Mouse (Mus musculus): ENCODE results near the gene Clca2. TPM values are rescaled to one million over a fixed set of nuclear protein-coding genes. Genes with fewer than 3 reads are reported as not detected.
"Not testable (repeated sequence)": the region's sequence is repeated elsewhere in the genome, so short reads cannot be mapped to it uniquely, and the experiment has no call there.

Gene Clca2
- polyA plus RNA-seq, 1 experiment from 2014 or later = 0.45 TPM

DNA sequence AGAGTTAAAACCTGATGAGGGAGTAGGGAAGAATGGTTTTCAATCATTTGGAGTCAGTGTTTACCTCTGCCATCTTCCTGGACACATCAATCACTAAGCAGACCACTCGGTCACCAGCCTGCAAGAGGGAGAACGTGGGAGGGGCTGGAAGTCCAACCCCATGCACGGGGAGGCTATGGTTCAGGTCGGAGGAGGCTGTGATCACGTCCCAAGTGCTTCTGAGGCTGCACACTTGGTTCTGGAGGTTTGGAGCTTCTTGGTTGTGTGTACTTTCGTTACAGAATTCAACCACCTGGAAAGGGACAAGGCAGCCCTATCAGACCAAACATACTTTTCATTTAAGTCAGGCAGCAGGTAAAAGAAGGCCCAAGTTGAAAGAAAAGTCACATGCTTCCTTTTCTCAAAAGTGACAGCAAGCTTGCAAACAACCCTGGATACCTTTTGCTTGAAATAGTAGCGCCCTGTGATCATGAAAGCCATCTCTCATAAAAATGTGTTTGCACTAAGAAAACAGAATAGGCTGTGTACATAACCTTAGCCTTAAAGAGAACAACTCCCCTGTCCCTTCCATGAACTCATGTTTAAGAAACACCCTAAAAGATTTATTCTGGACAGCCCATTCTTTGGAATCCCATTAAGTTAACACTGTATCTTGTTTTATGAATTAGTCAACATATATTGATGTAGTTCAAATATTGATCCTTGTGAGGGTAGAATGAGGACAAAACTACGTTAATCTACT is 11.2 kb downstream of the Clca2 start:
- no peaks in the 10 kb centered on the region for H3K9me3 ChIP-seq (ENCODE audit: low read depth, low read length)
- WGBS = 31% methylated on average over 8 of the region's 8 CpGs
- no peak overlapping the region for H3K4me2 ChIP-seq
- no peak overlapping the region for H3K9ac ChIP-seq
- no peak overlapping the region for H3K4me3 ChIP-seq (ENCODE audit: low read depth, low read length)
- ATAC-seq (ENCODE audit: insufficient read depth) = peak; percentile 44; the same call in 1 of the 2 replicates
- H3K27ac ChIP-seq (ENCODE audit: low read depth) = no peak overlapping the region
- no peak for TF ChIP-seq CTCF (IDR thresholded peaks at IDR 0.05; ENCODE audit: low read depth)
- H3K4me1 ChIP-seq (ENCODE audit: insufficient read depth) = no peaks in the 10 kb centered on the region
- H3K27me3 ChIP-seq (ENCODE audit: insufficient read depth, low read length) = no peaks in the 10 kb centered on the region
- DNase-seq = peak; percentile 6
- no peaks in the 10 kb centered on the region for H3K36me3 ChIP-seq (ENCODE audit: insufficient read depth)

DNA sequence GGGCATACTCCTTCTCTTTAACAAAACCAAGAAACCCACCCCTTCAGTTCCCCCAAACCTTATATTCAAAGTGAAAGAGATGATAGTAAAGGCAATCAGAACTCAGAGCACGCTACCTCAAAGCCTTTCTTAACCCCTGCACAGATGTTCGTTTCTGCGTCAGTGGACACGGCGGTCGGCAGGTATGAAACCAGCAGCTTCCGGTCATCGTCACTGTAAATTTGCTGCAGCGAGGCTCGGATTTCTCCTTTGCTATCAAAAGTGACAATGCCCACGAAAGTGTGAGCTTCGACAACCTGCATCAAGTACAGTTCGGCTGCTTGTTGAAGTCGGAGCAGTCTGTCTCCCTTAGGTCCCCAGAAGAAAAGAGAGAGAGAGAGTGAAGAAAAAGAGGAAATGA is 13.1 kb downstream of the Clca2 start:
- no peak for DNase-seq

GRCm38 (mm10) chr3:145083081-145083480 is 16.2 kb downstream of the Clca2 start:
- H3K36me3 ChIP-seq (ENCODE audit: insufficient read depth) = no peaks in the 10 kb centered on the region
- H3K27me3 ChIP-seq (ENCODE audit: insufficient read depth, low read length) = no peaks in the 10 kb centered on the region
- 52% methylated on average over 1 of the region's 1 CpGs for WGBS
- no peaks in the 10 kb centered on the region for H3K4me1 ChIP-seq (ENCODE audit: insufficient read depth)
- H3K9ac ChIP-seq = no peak overlapping the region
- no peak for TF ChIP-seq CTCF (IDR thresholded peaks at IDR 0.05; ENCODE audit: low read depth)
- H3K4me3 ChIP-seq (ENCODE audit: low read depth, low read length) = no peak overlapping the region
- H3K27ac ChIP-seq (ENCODE audit: low read depth) = no peak overlapping the region
- no peak for ATAC-seq (ENCODE audit: insufficient read depth)
- no peak overlapping the region for H3K4me2 ChIP-seq
- H3K9me3 ChIP-seq (ENCODE audit: low read depth, low read length) = no peaks in the 10 kb centered on the region
- DNase-seq = no peak

More for the DNA sequence above, 13.1 kb downstream of the Clca2 start:
- 88% methylated on average over 14 of the region's 14 CpGs for WGBS
- H3K4me2 ChIP-seq = no peak overlapping the region
- H3K27ac ChIP-seq (ENCODE audit: low read depth) = no peak overlapping the region
- no peaks in the 10 kb centered on the region for H3K27me3 ChIP-seq (ENCODE audit: insufficient read depth, low read length)
- no peak for ATAC-seq (ENCODE audit: insufficient read depth)
- H3K9ac ChIP-seq = no peak overlapping the region
- H3K4me3 ChIP-seq (ENCODE audit: low read depth, low read length) = no peak overlapping the region
- H3K4me1 ChIP-seq (ENCODE audit: insufficient read depth) = no peaks in the 10 kb centered on the region
- no peak for TF ChIP-seq CTCF (IDR thresholded peaks at IDR 0.05; ENCODE audit: low read depth)
- no peaks in the 10 kb centered on the region for H3K9me3 ChIP-seq (ENCODE audit: low read depth, low read length)
- no peaks in the 10 kb centered on the region for H3K36me3 ChIP-seq (ENCODE audit: insufficient read depth)

DNA sequence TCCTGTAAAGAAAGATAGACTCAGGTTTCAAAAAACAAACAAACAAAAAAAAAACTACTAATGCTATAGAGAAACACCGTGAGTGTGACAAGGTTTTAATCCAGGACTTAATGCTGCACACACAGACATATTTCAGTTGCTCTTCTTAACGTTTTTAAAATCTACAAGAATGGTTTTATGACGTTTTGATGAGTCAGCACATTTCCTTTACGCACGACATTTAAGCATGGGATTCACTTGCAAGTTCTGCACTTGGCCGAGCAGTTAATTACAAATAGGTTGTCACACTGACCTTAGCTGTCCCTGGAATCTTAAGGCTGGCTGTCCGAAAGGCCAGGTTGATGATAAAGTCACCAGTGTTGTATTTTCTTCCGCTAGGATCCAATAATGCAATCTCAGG is 18.3 kb downstream of the Clca2 start:
- TF ChIP-seq CTCF (IDR thresholded peaks at IDR 0.05; ENCODE audit: low read depth) = no peak
- no peak for ATAC-seq (ENCODE audit: insufficient read depth)
- Histone ChIP-seq H3K4me2 (no peak overlapping the region), H3K9me3 (ENCODE audit: low read depth, low read length) (no peaks in the 10 kb centered on the region), H3K4me3 (ENCODE audit: low read depth, low read length) (no peak overlapping the region), H3K4me1 (ENCODE audit: insufficient read depth) (no peaks in the 10 kb centered on the region), H3K9ac (no peak overlapping the region), H3K27me3 (ENCODE audit: insufficient read depth, low read length) (no peaks in the 10 kb centered on the region), H3K27ac (ENCODE audit: low read depth) (no peak overlapping the region), H3K36me3 (ENCODE audit: insufficient read depth) (no peaks in the 10 kb centered on the region)
- 75% methylated on average over 8 of the region's 8 CpGs for WGBS
- DNase-seq = no peak

- ATAC-seq (ENCODE audit: insufficient read depth) = 0 out of 2 replicates have a peak, but pooled peaks have one; percentile 31
- Histone ChIP-seq H3K4me2 (no peak overlapping the region), H3K27me3 (ENCODE audit: insufficient read depth, low read length) (no peaks in the 10 kb centered on the region), H3K4me1 (ENCODE audit: insufficient read depth) (no peaks in the 10 kb centered on the region), H3K4me3 (ENCODE audit: low read depth, low read length) (no peak overlapping the region), H3K27ac (ENCODE audit: low read depth) (no peak overlapping the region), H3K36me3 (ENCODE audit: insufficient read depth) (no peaks in the 10 kb centered on the region), H3K9me3 (ENCODE audit: low read depth, low read length) (no peaks in the 10 kb centered on the region), H3K9ac (no peak overlapping the region)
- DNase-seq = peak; percentile 6
- WGBS = 21% methylated on average over 6 of the region's 6 CpGs
- no peak for TF ChIP-seq CTCF (IDR thresholded peaks at IDR 0.05; ENCODE audit: low read depth)
Observed at GRCm38 (mm10) chr3:145078405-145078804, 20.8 kb downstream of the Clca2 start.

GRCm38 (mm10) chr3:145072339-145072738 is 26.9 kb downstream of the Clca2 start:
- Histone ChIP-seq H3K9ac (no peak overlapping the region), H3K4me3 (ENCODE audit: low read depth, low read length) (no peak overlapping the region), H3K27ac (ENCODE audit: low read depth) (no peak overlapping the region), H3K9me3 (ENCODE audit: low read depth, low read length) (no peaks in the 10 kb centered on the region), H3K27me3 (ENCODE audit: insufficient read depth, low read length) (no peaks in the 10 kb centered on the region), H3K4me1 (ENCODE audit: insufficient read depth) (no peaks in the 10 kb centered on the region), H3K36me3 (ENCODE audit: insufficient read depth) (no peaks in the 10 kb centered on the region), H3K4me2 (no peak overlapping the region)
- 87% methylated on average over 3 of the region's 3 CpGs for WGBS
- TF ChIP-seq CTCF (IDR thresholded peaks at IDR 0.05; ENCODE audit: low read depth) = no peak
- ATAC-seq (ENCODE audit: insufficient read depth) (no peak), DNase-seq (no peak)

- Histone ChIP-seq H3K4me2 (no peak overlapping the region), H3K9ac (no peak overlapping the region), H3K4me3 (ENCODE audit: low read depth, low read length) (no peak overlapping the region), H3K4me1 (ENCODE audit: insufficient read depth) (no peaks in the 10 kb centered on the region), H3K36me3 (ENCODE audit: insufficient read depth) (no peaks in the 10 kb centered on the region), H3K9me3 (ENCODE audit: low read depth, low read length) (no peaks in the 10 kb centered on the region), H3K27me3 (ENCODE audit: insufficient read depth, low read length) (no peaks in the 10 kb centered on the region), H3K27ac (ENCODE audit: low read depth) (no peak overlapping the region)
- no peak for ATAC-seq (ENCODE audit: insufficient read depth)
- 73% methylated on average over 4 of the region's 4 CpGs for WGBS
- TF ChIP-seq CTCF (IDR thresholded peaks at IDR 0.05; ENCODE audit: low read depth) = no peak
- no peak for DNase-seq
Observed at GRCm38 (mm10) chr3:145068964-145069363, 30.3 kb downstream of the Clca2 start.

DNA sequence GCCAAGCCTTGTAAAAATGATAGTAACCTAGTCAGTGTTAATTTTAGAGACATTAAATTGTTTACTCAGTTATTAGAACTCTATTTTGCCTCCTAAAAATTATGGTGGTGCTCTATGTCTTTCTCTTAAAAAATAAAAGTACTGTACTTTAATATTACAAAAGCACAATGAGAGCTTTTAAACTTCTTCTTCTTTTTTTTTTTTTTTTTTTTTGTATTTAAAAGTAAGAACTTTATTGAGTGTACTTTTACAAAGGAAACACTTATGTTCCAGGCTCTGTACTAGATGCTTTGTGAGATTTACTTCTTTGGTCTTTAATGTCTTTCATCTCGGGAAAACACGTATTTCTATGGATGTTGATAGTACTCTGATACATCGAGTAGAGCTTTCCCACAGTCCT is 44.1 kb downstream of the Clca2 start:
- H3K4me2 ChIP-seq; H3K4me3 ChIP-seq (ENCODE audit: low read depth, low read length); DNase-seq; H3K27ac ChIP-seq (ENCODE audit: low read depth); H3K36me3 ChIP-seq (ENCODE audit: insufficient read depth); H3K27me3 ChIP-seq (ENCODE audit: insufficient read depth, low read length); H3K9ac ChIP-seq; ATAC-seq (ENCODE audit: insufficient read depth); H3K9me3 ChIP-seq (ENCODE audit: low read depth, low read length); H3K4me1 ChIP-seq (ENCODE audit: insufficient read depth): not testable (repeated sequence)
- 86% methylated on average over 3 of the region's 3 CpGs for WGBS
